Mouse (Mus musculus) testis, postnatal 14 days (tissue): Measurements from ENCODE around the gene Gm45837.

Experiments used
- DNase-seq: peaks from one replicate; pipeline ENCODE4 v3.0.0; 2021; ENCODE audit warnings: low spot score

Gene Gm45837

GRCm38 (mm10) chr7:101501675-101502074, 91.0 kb downstream of the Gm45837 start:
- DNase-seq = no peak

GRCm38 (mm10) chr7:101503351-101503750, 92.7 kb downstream of the Gm45837 start:
- no peak for DNase-seq

- no peak for DNase-seq
Measured at GRCm38 (mm10) chr7:101503803-101504202, 93.1 kb downstream of the Gm45837 start.

- DNase-seq = no peak
Measured at GRCm38 (mm10) chr7:101504507-101504906, 93.8 kb downstream of the Gm45837 start.

- DNase-seq = no peak
Measured at GRCm38 (mm10) chr7:101509212-101509611, 98.5 kb downstream of the Gm45837 start.

GRCm38 (mm10) chr7:101513655-101514054, 103.0 kb downstream of the Gm45837 start:
- no peak for DNase-seq

GRCm38 (mm10) chr7:101514768-101515167, 104.1 kb downstream of the Gm45837 start:
- DNase-seq = no peak

GRCm38 (mm10) chr7:101515295-101515694, 104.6 kb downstream of the Gm45837 start:
- DNase-seq = no peak

GRCm38 (mm10) chr7:101516460-101516859, 105.8 kb downstream of the Gm45837 start:
- DNase-seq = no peak

- DNase-seq = no peak
Measured at GRCm38 (mm10) chr7:101521696-101522095, 111.0 kb downstream of the Gm45837 start.

GRCm38 (mm10) chr7:101523205-101523604, 112.5 kb downstream of the Gm45837 start:
- DNase-seq = no peak

- DNase-seq = no peak
Measured at GRCm38 (mm10) chr7:101526484-101526883, 115.8 kb downstream of the Gm45837 start.

GRCm38 (mm10) chr7:101534428-101534827, 123.7 kb downstream of the Gm45837 start:
- DNase-seq = no peak

- DNase-seq = no peak
Measured at GRCm38 (mm10) chr7:101535102-101535501, 124.4 kb downstream of the Gm45837 start.

- no peak for DNase-seq
Measured at GRCm38 (mm10) chr7:101535517-101535916, 124.8 kb downstream of the Gm45837 start.

GRCm38 (mm10) chr7:101537541-101537940, 126.9 kb downstream of the Gm45837 start:
- no peak for DNase-seq

- DNase-seq = peak; percentile 32
Measured at GRCm38 (mm10) chr7:101538141-101538933, 127.7 kb downstream of the Gm45837 start.

GRCm38 (mm10) chr7:101539774-101540173, 129.1 kb downstream of the Gm45837 start:
- DNase-seq = no peak

- no peak for DNase-seq
Measured at GRCm38 (mm10) chr7:101540684-101541083, 130.0 kb downstream of the Gm45837 start.

- peak; percentile 24 for DNase-seq
Measured at GRCm38 (mm10) chr7:101541132-101541531, 130.4 kb downstream of the Gm45837 start.

- DNase-seq = no peak
Measured at GRCm38 (mm10) chr7:101541734-101542133, 131.0 kb downstream of the Gm45837 start.

- no peak for DNase-seq
Measured at GRCm38 (mm10) chr7:101547651-101548050, 137.0 kb downstream of the Gm45837 start.

- DNase-seq = no peak
Measured at GRCm38 (mm10) chr7:101549266-101549665, 138.6 kb downstream of the Gm45837 start.
